Mouse (Mus musculus) midbrain, postnatal 0 days (tissue): Measurements from ENCODE around the gene Rnf223. TPM values are rescaled to one million over a fixed set of nuclear protein-coding genes. Genes with fewer than 3 reads are reported as not detected.

ENCODE experiments used
- ATAC-seq: fragments of 200-750 bp; cut with Nextera tagmentation; 2 replicates; pipeline ENCODE4 v1.8.0; 2017; ENCODE audit warnings: moderate number of reproducible peaks, mild to moderate bottlenecking, moderate TSS enrichment, moderate library complexity; ENCODE audit not compliant: low FRiP score
- DNase-seq: peaks from one replicate; pipeline ENCODE4 v3.0.0-alpha.2; 2015; ENCODE audit warnings: low spot score
- H3K27ac ChIP-seq: fragments of 300-500 bp; sonication (generic); 2 replicates; pipeline ENCODE4 v1.5.1; 2014; ENCODE audit warnings: low read depth, mild to moderate bottlenecking, low read length, mixed read lengths
- H3K27me3 ChIP-seq: fragments of 300-500 bp; sonication (generic); 2 replicates; pipeline ENCODE4 v1.6.1; 2014; ENCODE audit warnings: low read length, control low read depth, mixed read lengths; ENCODE audit not compliant: insufficient read depth
- H3K36me3 ChIP-seq: fragments of 300-500 bp; sonication (generic); 2 replicates; pipeline ENCODE4 v1.6.1; 2014; ENCODE audit warnings: low read length, control low read depth, mixed read lengths; ENCODE audit not compliant: insufficient read depth
- H3K4me1 ChIP-seq: fragments of 300-500 bp; sonication (generic); 2 replicates; pipeline ENCODE4 v1.6.1; 2014; ENCODE audit warnings: mild to moderate bottlenecking, control low read depth, antibody characterized with exemption, low read length, mixed read lengths; ENCODE audit not compliant: insufficient read depth
- H3K4me2 ChIP-seq: fragments of 300-500 bp; sonication (generic); 2 replicates; pipeline ENCODE4 v1.6.1; 2014; ENCODE audit warnings: low read depth, mild to moderate bottlenecking, low read length, mixed read lengths; ENCODE audit not compliant: poor library complexity, severe bottlenecking
- H3K4me3 ChIP-seq: fragments of 300-500 bp; sonication (generic); 2 replicates; pipeline ENCODE4 v1.5.1; 2014; ENCODE audit warnings: low read depth, mild to moderate bottlenecking, low read length, moderate library complexity
- H3K9ac ChIP-seq: fragments of 300-500 bp; sonication (generic); replicated peaks from 2 replicates; pipeline ENCODE4 v1.6.1; 2014; ENCODE audit warnings: mild to moderate bottlenecking, low read length, moderate library complexity, mixed read lengths; ENCODE audit not compliant: poor library complexity, severe bottlenecking
- H3K9me3 ChIP-seq: fragments of 300-500 bp; sonication (generic); 2 replicates; pipeline ENCODE4 v1.6.1; 2016; ENCODE audit warnings: low read length, control low read depth
- CTCF ChIP-seq: IDR thresholded peaks from 2 replicates; pipeline ENCODE4 v1.5.1; 2016; ENCODE audit warnings: antibody characterized with exemption, mild to moderate bottlenecking
- WGBS: fragments of 180-500 bp; shearing (Covaris S2); extraction: QIAGEN DNeasy Blood & Tissue Kit; methylation state at CpG from one replicate; pipeline ENCODE4 v1.1.7; 2014; 5-methylcytosine and 5-hydroxymethylcytosine counted together
- polyA plus RNA-seq: library from polyadenylated mRNA; unstranded; fragments of >200 nt; fragmentation: Nextera tagmentation; extraction: Ambion mirVana; gene quantifications from 2 replicates; pipeline ENCODE4 v1.2.1, GENCODE M21; 2015
- total RNA-seq: library from RNA; depleted of rRNA; stranded (reverse); fragments of >200 nt; gene quantifications from 2 replicates; pipeline ENCODE4 v1.2.3, GENCODE M21; 2014

The Rnf223 gene
- total and polyA plus RNA-seq, 2 experiments from 2014 or later = 0.23 to 0.44 TPM

- Histone ChIP-seq H3K27ac (peak within 1 kb of the TSS; percentile 84), H3K4me1 (peaks cover 7% of the 10 kb centered on the region; the same call in 1 of the 2 replicates), H3K4me2 (peak within 1 kb of the TSS; percentile 49), H3K9me3 (no peaks in the 10 kb centered on the region), H3K27me3 (no peaks in the 10 kb centered on the region), H3K9ac (peak within 1 kb of the TSS; percentile 61), H3K36me3 (no peaks in the 10 kb centered on the region), H3K4me3 (peak within 1 kb of the TSS; percentile 70)
- TF ChIP-seq CTCF = peak; percentile 57
- WGBS = under 1% methylated on average over 57 of the region's 60 CpGs
- peak; percentile 100 for DNase-seq
- ATAC-seq = peak; percentile 98
Observed at GRCm38 (mm10) chr4:156109570-156110331, 20.6 kb upstream of the Rnf223 start, which contains the start of gene 9430015G10Rik. Gene 9430015G10Rik (plus strand): TSS chr4:156109982.

DNA sequence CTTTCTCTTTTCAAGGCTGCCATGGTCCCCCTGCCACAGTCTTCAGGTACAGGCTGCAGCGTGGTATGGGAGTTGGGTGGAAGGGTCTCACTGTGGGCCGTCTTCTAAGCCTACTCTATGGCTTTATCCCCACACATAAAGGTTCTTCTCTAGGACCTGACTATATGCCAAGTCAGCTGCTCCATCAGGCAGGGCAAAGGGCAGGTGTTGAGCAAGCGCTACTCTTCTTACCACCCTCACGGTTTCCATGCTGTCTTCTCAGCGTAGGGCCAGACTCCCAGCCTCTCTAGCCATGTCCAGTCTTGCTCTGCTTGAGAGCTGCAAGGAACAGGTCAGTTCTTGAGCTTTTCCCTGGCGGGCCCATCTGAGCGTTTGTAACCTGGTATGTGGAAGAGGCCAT is 6.2 kb upstream of the Rnf223 start:
- ATAC-seq (no peak), DNase-seq (no peak)
- Histone ChIP-seq H3K9ac (no peak overlapping the region), H3K4me2 (no peak overlapping the region), H3K27ac (no peak overlapping the region), H3K9me3 (no peaks in the 10 kb centered on the region), H3K27me3 (no peaks in the 10 kb centered on the region), H3K36me3 (peaks cover 69% of the 10 kb centered on the region), H3K4me1 (no peaks in the 10 kb centered on the region), H3K4me3 (no peak overlapping the region)
- no peak for TF ChIP-seq CTCF
- WGBS = 96% methylated on average over 7 of the region's 7 CpGs

DNA sequence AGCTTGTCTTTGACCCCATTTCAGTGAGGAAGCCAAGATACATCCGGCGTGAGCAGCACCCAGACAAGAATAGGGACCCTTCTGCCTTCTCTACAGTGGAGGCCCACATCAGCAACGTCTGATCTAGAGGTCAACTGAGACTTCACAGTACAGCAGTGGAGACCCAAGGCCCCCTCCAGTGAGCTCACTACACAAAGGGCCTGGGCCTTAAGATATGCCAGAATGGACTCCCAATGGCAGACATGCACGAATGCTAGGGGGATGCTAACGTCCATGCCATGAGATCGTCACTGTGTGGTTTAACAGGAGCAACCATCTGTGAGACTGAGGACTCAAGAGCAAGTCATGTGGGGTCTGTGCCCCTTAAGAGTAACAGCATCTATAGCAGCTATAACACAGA is 4.9 kb upstream of the Rnf223 start:
- no peak for DNase-seq
- H3K4me1 ChIP-seq = no peaks in the 10 kb centered on the region
- no peaks in the 10 kb centered on the region for H3K9me3 ChIP-seq
- no peak for ATAC-seq
- H3K4me3 ChIP-seq = no peak overlapping the region
- peaks cover 57% of the 10 kb centered on the region for H3K36me3 ChIP-seq
- H3K27ac ChIP-seq = no peak overlapping the region
- TF ChIP-seq CTCF = no peak
- 97% methylated on average over 6 of the region's 6 CpGs for WGBS
- no peak overlapping the region for H3K4me2 ChIP-seq
- no peak overlapping the region for H3K9ac ChIP-seq
- no peaks in the 10 kb centered on the region for H3K27me3 ChIP-seq

GRCm38 (mm10) chr4:156126841-156127240 is 3.5 kb upstream of the Rnf223 start:
- Histone ChIP-seq H3K9me3 (no peaks in the 10 kb centered on the region), H3K4me1 (no peaks in the 10 kb centered on the region), H3K4me3 (no peak overlapping the region), H3K4me2 (no peak overlapping the region), H3K9ac (no peak overlapping the region), H3K36me3 (peaks cover 43% of the 10 kb centered on the region), H3K27ac (no peak overlapping the region), H3K27me3 (no peaks in the 10 kb centered on the region)
- ATAC-seq (no peak), DNase-seq (no peak)
- 91% methylated on average over 7 of the region's 7 CpGs for WGBS
- no peak for TF ChIP-seq CTCF

DNA sequence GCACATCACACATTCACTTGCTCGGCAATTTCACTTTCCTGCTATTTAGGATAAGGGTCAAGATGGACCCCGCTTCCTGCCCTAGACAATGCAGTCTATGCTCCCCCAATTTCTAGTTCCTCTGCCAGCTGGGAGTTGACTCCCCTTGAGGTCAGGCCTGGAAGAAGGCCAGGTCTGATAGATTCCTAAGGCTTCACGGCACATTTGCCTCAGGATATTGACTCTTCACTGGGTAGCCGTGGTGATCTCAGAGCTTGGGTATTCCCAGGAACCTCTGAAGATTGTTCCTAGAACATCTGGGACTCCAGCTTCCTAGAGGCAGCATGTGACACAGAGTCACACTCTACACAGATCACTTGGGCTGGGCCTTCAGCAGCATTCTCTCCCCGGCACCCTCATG is 1.6 kb upstream of the Rnf223 start:
- 90% methylated on average over 5 of the region's 5 CpGs for WGBS
- H3K9ac ChIP-seq = no peak overlapping the region
- H3K27me3 ChIP-seq = no peaks in the 10 kb centered on the region
- H3K4me2 ChIP-seq = no peak overlapping the region
- H3K4me1 ChIP-seq = no peaks in the 10 kb centered on the region
- no peaks in the 10 kb centered on the region for H3K9me3 ChIP-seq
- no peak overlapping the region for H3K4me3 ChIP-seq
- no peak overlapping the region for H3K27ac ChIP-seq
- no peak for DNase-seq
- no peak for ATAC-seq
- peaks cover 29% of the 10 kb centered on the region for H3K36me3 ChIP-seq
- TF ChIP-seq CTCF = no peak

- DNase-seq (no peak), ATAC-seq (no peak)
- no peak overlapping the region for H3K4me2 ChIP-seq
- TF ChIP-seq CTCF = no peak
- 82% methylated on average over 10 of the region's 10 CpGs for WGBS
- H3K27me3 ChIP-seq = no peaks in the 10 kb centered on the region
- peaks cover 8% of the 10 kb centered on the region; the same call in 1 of the 2 replicates for H3K36me3 ChIP-seq
- no peaks in the 10 kb centered on the region for H3K4me1 ChIP-seq
- no peaks in the 10 kb centered on the region for H3K9me3 ChIP-seq
- H3K27ac ChIP-seq = no peak overlapping the region
- no peak overlapping the region for H3K4me3 ChIP-seq
- H3K9ac ChIP-seq = no peak overlapping the region
Observed at GRCm38 (mm10) chr4:156130940-156131339, 627 bp downstream of the Rnf223 start.
